Mouse (Mus musculus) B cell, adult 2 months (primary cell): Measurements from ENCODE around the gene Olfr221.
"Not testable (repeated sequence)": the region's sequence is repeated elsewhere in the genome, so short reads cannot be mapped to it uniquely, and the experiment has no call there.

Source experiments
- DNase-seq, 2 experiments: peaks; one replicate each; pipeline ENCODE4 v3.0.0; 2022

Olfr221 gene

GRCm38 (mm10) chr14:52042359-52042758 lies at the start of gene Olfr221:
Olfr221 (minus strand) TSS chr14:52042459.
- not testable (repeated sequence) for DNase-seq

- DNase-seq, result no peak
These were observed 40.8 kb upstream of the Olfr221 start for GRCm38 (mm10) chr14:52083083-52083482.

DNA sequence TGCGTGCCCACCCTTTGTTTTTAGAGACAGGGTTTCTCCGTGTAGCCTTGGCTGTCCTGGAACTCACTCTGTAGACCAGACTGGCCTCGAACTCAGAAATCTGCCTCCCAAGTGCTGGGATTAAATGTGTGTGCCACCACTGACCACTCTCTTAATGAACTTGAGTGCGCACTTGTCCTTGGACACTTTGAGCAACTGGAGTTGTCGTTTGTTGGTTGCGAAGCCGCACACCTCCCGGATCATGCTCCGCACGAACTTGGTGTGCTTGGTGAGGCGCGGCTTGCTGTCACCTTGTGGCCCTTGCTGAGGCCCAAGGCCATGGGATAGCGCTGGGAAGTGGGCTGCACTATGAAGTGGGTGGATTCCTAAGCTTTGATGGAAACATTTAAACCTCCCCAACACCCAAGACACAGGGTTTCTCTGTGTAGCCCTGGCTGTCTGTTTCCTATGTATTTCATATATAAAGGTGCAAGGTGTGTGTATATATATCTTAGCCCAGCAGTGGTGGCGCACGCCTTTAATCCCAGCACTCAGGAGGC lies 29.4 kb upstream of the Olfr221 start:
- DNase-seq, result no peak

- DNase-seq, result no peak
These were observed 23.9 kb upstream of the Olfr221 start for GRCm38 (mm10) chr14:52066135-52066534.

DNA sequence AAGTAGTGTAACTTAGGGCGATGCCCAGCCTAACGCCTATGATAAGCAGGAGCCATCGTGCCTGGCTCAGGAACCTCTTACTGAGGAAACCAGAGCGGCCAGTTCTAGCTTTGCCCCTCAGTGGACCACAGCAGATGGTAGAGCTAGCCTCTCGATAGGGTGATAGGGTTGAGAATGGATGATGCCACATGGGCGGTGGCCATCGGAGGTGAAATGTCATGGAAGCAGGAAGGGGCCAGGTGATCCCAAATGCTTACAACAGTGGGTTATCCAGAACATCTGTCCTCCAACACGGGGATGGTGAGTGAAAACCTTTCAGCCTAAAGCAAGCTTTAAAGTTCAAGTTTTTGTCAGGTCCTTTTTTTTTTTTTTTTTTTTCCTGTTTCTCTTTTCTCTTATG lies 19.5 kb upstream of the Olfr221 start:
- DNase-seq, result no peak

DNA sequence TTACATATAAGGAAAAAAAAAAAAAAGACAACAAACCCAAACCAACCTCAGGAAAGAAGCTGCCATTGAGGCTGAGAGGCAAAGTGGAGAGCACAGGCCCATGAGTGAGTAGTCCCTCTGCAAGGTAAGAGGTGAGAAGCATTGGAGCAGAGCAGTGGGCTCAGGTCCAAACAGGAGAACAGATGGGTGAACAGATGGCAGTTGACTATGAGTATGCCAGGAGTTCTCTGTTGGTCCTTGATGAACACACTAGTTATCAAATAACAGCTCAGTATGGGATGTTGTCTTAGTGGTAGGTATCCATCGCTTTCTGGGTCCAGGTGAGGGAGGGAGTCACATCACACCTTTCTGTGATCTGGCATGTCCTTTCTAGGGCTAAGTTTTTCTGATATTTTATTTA lies 18.5 kb upstream of the Olfr221 start:
- no peak for DNase-seq

GRCm38 (mm10) chr14:52059982-52060381 lies 17.7 kb upstream of the Olfr221 start:
- DNase-seq, result no peak

DNA sequence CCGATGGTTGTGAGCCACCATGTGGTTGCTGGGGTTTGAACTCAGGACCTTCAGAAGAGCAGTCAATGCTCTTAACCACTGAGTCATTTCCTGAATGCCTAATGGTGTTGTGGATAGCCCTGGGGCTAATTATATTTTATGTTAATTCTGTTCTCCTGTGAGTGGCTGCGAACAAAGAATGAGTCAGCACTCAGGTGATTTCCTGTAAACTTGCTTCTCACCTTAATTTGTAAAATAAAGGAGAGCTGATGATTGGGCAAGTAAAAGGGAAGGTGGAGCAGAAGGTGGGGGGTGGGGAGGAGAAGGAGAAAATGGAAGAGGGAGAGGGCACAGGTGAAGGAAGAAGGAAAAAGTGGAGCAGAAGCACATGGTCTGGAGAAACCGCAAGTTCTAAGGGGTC lies 10.5 kb upstream of the Olfr221 start:
- not testable (repeated sequence) for DNase-seq

- no peak for DNase-seq
These were observed 3.8 kb upstream of the Olfr221 start for GRCm38 (mm10) chr14:52045966-52046565.

GRCm38 (mm10) chr14:52044901-52045678 lies 2.8 kb upstream of the Olfr221 start:
- DNase-seq, result peak in 1 of 2 experiments; percentile 15

- no peak for DNase-seq
These were observed 1.2 kb upstream of the Olfr221 start for GRCm38 (mm10) chr14:52043446-52043845.

DNA sequence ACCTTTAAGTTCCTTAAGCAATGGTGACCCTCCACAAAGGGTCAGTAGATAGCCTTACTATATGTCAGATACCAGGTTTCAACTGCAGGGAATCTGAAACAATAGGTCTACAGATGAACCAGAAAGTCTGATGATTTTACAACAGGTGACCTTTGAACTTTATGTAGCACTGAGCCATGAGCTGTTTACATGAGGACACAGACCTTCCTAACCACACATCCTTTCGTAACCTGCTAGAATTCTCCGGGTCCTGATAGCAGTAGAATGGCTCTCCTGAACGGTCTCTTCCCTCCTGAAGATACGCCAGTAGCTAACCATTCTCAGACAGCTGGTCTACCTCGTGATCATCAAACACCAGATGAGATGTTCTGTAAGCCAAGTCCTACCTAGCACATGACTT lies 2.9 kb downstream of the Olfr221 start:
- no peak for DNase-seq

DNA sequence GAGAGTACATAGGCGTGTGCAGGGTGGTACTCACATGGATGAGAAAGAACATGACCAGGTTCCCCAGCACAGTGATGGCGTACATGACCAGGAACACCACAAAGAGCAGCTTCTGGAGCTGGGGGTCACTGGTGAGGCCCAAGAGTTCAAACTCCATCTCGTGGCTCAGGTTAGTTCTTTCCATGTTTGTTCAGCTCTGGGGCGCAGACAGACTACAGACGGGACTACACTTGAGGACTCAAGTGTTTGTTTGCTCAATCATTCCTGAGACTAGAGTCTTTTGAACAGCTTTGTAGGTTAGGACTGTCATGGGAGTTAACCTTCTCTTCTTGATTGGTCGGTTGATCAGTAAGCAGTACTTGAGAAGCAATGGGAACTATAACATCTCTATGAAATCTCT lies 6.3 kb downstream of the Olfr221 start:
- DNase-seq, result no peak

DNA sequence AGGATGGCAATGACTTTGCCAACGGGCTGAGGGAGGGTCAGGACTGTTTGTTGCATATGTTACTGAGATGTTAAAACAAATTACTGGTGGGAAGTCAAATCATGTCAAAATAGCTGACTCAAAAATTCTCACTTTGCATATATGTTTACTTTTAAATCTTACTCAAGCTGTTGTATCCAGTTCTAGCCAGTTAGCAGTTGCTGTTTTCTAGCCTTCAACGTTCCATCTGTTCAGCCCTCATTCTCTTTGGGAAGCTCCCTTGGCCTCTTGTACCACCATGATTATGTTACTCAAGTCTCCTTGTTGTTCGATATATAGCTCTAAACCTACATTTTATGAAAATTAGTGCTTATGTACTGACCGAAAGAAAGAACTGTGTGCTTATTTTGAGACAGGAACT lies 15.9 kb downstream of the Olfr221 start:
- no peak for DNase-seq

- no peak for DNase-seq
These were observed 18.1 kb downstream of the Olfr221 start for GRCm38 (mm10) chr14:52024133-52024532.

GRCm38 (mm10) chr14:52022709-52023459 lies 19.4 kb downstream of the Olfr221 start:
- peak; percentile 90 to 92 for DNase-seq

GRCm38 (mm10) chr14:52022244-52022708 lies 20.0 kb downstream of the Olfr221 start:
- no peak for DNase-seq

DNA sequence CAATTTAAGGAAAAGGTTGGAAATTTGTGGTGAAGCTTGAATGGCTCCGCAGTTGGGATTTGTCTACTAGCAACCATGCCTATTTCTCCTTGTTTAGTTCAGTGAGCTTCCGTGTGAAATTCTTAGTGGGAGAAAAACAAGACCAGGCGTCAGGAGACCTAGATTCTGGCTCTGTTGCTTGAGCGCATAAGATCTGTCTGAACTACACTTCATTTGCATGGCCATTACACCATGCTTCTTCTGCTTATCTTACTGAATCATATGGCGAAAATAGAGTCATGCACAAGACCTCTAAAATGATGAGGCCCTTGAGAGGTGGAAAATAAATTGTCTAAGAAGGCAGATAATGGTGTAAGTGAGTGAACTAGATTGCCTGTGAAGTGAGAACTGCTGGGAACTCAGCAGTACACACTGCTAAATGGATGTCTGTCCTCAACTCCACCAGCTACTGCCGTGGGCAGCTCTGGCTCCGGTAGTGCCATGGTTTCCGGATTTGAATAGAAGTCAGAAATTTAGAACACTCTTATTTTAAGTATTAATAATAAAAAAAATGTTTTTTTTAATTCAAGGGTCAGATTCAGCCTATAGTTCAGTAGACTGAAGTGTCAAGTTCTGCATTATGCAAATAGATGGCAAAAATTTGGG lies 20.6 kb downstream of the Olfr221 start:
- DNase-seq, result no peak

DNA sequence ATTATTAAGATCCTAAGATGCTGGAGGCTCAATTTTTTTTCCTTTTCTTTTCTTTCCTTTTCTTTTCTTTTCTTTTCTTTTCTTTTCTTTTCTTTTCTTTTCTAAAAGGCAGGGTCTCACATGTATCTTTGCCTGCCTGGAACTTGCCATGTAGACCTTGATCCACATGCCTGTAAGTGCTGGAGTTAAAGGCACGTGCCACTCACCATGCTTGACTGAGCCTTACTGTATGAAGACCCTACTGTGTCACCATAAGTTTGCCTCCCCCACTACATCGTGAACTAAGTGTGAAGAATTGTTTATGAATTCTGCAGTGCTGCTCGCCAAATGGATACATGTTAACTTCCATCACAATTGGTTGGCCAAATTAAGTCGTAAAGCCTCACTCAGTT lies 21.1 kb downstream of the Olfr221 start:
- DNase-seq, result no peak

DNA sequence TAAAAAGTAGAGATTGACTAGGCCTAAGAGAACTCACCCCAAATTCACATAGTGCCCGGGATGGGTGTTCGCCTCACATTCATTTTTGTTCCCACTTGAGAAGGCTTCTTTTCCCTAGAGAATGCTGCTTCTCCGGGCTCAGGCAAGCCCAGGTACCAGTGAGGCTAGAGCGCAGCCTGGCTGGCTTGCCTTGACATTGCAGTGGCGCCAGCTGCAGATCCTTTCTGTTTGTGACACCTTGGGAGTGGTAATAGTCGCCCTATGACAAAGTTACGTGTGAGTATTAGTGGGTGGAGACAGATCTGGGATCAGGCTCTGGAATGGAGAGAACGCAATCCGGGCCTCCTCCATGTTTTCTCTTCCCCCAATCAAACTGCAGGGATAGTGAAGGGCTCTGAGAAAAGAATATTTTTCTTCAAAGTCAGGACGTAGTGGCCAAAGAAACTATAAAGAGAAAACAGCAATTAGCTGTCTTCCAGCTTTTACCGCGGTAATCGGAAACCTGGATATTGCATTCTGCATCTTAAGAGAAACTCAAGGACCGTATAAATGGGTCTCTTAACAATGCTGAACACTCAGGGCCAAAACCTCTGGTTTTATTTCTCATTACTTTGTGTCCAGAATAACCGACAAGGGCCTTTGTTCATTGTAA lies 21.6 kb downstream of the Olfr221 start, which contains the start of gene Zfp219:
Zfp219 (minus strand) TSS at position 248 of the 652 bp plus-strand sequence.
- DNase-seq, result peak; percentile 60 to 61

GRCm38 (mm10) chr14:52019590-52020340 lies 22.5 kb downstream of the Olfr221 start:
- peak; percentile 96 to 97 for DNase-seq
